Mouse (Mus musculus) spleen, postnatal 14 days (tissue): ENCODE results near the gene Inafm2.

Experiments
- DNase-seq, 2 experiments: peaks; one replicate each; pipeline ENCODE4 v3.0.0; 2021 to 2022; ENCODE audit warnings: low spot score in 2 of 2

Gene Inafm2

DNA sequence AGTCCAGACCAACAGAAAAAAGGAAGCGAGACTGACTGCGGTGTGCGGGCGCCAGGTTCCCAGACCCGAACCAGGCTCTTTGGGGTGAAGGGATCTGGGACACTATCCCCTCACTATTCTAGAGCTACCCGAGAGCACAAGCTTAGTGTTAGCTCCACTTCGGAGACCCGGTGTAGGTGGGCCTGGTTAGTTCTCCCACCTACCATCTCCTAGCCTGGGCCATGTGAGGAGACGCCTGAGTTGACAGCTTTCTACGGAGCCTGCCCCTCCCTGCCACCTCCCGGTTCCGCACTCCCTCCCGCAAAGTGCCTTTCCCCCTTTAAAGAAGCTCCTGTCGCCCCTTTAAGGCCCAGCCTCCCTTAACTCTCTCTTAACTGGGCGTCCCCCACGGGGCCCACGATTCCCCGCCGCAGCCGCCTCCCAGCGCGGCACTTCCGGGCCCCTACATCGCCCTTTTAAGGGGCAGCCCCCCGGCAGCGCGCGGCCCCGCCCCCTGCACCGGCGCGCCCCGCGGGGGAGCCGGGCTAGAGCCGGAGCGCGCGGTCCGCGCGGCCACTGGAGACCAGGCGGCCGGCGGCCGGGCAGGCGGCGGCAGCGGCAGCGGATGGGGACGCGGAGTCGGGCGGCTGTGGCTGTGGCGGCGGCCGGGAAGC lies at the start of gene Inafm2:
TSS of gene Inafm2 (plus strand) at position 527 of the 653 bp plus-strand sequence.
- DNase-seq: peak; percentile 74 to 83

DNA sequence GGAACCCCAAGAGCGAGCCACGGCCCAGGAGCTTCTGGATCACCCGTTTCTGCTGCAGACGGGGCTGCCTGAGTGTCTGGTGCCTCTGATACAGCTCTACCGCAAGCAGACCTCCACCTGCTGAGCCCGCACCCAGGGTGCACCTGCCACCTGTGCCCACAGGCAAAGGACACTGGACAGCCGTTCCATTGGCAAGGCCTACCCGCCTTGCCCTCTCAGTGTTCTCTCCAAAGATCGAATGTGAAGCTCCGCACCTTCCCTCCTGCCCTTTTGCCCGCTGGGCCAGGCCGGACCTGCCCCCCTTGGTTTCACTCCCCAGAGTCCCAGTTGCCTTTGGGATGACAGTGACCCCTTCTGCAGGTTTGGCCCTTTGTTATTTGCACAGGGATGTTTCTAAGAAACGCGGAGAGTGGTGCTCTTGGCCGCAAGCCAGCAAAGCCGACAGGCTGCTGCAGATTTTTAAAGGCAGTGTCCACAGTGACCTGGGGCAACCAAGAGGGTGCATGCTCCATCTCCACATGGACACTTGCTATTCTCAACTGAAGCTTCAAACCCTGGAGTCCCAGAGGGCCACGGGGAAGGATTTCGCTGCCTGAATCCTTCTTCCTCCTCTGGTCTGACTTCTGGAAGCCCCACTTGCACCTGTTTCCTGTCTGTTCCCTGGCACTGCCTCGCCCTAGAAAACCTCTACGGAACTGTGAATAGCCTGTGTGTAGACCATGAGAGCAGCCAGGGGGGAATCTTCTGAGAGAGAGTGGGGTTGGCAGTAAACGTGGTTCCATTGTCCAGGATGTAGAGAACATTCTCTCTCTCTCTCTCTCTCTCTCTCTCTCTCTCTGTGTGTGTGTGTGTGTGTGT lies 48.9 kb upstream of the Inafm2 start:
- no peak for DNase-seq

GRCm38 (mm10) chr2:118697311-118697877 lies 48.2 kb upstream of the Inafm2 start:
- no peak for DNase-seq

DNA sequence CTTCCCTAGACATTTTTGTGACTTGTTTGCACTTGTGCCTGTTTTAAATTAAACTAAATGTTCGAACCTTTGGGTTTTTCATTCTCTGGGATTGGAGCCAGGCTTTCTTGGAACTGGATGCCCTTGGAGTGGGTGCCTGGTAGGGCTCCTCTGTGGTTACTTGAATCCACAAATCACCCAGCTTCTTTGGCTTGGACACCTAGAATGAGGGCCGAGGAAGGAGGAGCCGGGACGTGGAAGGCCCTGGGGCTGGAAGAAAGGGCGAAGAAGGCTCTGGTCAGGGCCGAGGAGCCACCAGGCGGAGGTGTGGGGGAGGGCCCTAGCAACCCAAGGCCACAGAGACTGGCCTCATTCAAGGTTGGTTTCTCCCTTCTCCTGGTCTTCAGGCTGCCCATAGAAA lies 47.6 kb upstream of the Inafm2 start:
- no peak for DNase-seq

- peak; percentile 68 to 80 for DNase-seq
Measured at GRCm38 (mm10) chr2:118700179-118701062, 45.1 kb upstream of the Inafm2 start.

DNA sequence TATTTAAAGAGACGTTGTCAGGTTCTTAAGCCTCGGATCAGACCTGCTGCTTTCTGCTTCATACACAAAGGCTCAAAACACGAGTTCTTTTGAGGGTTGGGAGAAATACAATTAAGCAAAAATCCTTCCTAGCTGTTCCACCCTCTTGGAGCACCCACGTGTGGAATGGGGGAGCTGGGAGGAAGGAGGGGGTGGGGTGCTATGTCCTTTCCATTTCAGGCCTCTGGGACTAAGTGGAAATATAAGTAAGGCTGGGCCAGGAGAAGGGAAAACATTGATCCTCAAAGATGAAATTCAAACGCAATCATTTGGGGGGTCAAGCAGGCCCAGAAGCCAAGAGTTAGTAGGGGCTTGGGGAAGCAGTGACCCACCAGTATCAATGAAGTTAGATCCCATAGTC lies 44.4 kb upstream of the Inafm2 start:
- DNase-seq: no peak

GRCm38 (mm10) chr2:118701971-118702882 lies 43.3 kb upstream of the Inafm2 start:
- DNase-seq: no peak

GRCm38 (mm10) chr2:118702883-118703761 lies 42.4 kb upstream of the Inafm2 start:
- DNase-seq: peak in 1 of 2 experiments; percentile 27

GRCm38 (mm10) chr2:118703913-118704730 lies 41.4 kb upstream of the Inafm2 start, which contains the start of gene Ankrd63:
Ankrd63 (minus strand) TSS chr2:118703963.
- no peak for DNase-seq

- no peak for DNase-seq
Measured at GRCm38 (mm10) chr2:118706436-118706835, 39.1 kb upstream of the Inafm2 start.

DNA sequence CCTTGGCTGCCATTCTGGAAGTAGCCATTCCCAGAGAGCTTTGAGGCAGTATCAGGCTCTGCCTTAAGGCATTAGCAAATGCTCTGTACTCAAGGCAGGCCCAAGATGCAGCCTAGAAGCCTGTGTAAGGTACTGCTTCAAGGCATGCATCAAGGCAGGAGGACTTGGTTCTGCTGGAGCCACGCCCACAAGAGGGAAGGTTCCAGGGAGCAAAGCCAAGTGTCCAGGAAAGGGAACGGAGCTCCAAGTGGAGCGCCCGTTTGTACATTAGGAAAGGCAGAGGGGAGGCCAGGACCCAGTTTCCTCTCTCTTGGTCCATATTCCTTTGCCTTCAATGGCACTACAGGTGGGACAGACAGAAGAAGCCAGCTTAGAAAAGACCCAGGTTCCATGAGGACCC lies 37.1 kb upstream of the Inafm2 start:
- DNase-seq: no peak

- DNase-seq: no peak
Measured at GRCm38 (mm10) chr2:118709655-118710221, 35.8 kb upstream of the Inafm2 start.

DNA sequence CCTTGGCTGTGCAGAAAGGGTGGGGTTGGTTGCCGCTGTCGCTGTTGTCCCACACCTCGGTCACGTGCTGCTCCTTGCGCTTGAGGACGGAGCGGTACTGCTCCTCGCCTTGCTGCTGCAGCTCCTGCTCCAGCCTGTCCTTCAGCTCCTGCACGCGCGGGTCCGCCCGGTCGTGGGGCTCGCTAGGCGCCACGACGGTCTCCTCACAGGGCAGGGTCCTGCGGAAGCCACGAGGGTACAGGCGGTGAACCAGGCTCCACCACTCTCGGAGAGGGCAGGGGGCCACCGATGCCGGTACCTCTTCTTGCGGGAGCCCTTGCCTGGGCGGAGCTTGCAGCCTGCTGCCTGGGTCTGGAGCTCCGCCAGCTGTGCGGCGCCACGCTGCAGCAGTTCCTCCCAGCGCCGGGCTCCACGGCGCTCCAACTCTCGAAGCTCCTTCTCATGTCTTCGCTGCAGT lies 34.5 kb upstream of the Inafm2 start:
- no peak for DNase-seq

GRCm38 (mm10) chr2:118713631-118714030 lies 31.9 kb upstream of the Inafm2 start:
- DNase-seq: no peak

GRCm38 (mm10) chr2:118714230-118714629 lies 31.3 kb upstream of the Inafm2 start:
- no peak for DNase-seq

DNA sequence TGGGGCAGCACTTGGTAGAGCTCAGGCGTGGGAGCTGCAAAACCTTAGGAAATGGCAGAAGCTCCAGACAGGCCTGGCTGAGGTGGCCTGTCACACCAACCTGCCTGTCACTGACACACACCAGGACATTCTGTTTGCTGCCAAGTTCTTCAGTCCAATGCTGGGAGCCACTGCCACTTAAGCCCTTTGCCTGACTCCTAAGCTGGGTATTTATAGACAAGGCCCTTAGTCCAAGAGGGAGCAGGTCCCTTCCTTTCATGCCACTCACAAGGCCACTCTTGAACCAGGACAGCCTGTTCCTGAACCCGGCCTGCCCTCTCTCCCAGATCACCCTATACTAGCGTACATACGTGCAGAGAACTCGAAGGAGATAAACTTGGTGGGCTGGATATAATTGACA lies 28.9 kb upstream of the Inafm2 start:
- DNase-seq: no peak

DNA sequence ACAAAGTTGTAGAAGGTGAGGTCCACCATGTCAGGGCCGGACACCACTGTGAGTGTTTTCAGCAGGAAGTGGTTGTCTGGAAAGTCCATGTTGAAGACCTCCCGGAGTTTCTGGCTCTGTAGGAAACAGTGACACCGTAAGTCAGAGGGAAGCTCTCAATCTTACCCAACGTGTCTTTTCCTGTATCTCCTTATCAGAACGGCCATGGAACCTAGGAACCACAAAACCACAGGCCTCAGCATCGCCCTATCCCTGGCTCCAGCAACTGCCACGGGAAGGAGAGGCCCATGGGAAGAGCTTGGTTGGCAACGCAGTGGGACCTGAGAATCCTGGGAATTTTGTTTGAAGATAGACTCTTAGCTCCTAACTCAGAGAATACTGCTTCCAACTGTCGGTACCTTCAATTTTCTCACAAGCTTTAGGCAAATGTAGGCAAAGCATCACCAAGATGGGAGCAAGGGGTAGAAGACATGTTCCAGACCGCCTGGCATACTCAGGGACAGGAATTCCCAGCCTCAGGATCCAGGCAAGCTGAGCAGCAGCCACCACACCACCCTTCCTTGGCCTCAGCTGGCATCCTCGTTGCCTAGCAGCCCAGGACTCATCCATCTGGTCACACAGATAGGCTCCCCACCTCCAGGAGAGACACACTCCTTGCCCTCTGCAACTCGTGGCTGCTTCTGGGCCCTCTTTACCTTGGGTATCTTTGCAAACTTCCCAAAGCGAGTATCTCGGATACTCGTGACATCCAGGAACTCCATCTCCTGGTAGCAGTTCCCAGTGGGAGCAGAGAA lies 21.7 kb upstream of the Inafm2 start:
- DNase-seq: no peak
